Mouse (Mus musculus) embryonic facial prominence, embryonic 11.5 days (tissue): Measurements from ENCODE around the gene Sypl2. TPM values are rescaled to one million over a fixed set of nuclear protein-coding genes. Genes with fewer than 3 reads are reported as not detected.

ENCODE experiments used
- ATAC-seq: fragments of 200-750 bp; cut with Nextera tagmentation; replicated peaks from 2 replicates; pipeline ENCODE4 v1.8.0; 2017; ENCODE audit warnings: low read depth; ENCODE audit not compliant: insufficient number of reproducible peaks, low FRiP score, low TSS enrichment
- DNase-seq: peaks from one replicate; pipeline ENCODE4 v3.0.0-alpha.2; 2015; ENCODE audit warnings: low spot score
- H3K27ac ChIP-seq: fragments of 300-500 bp; sonication (generic); replicated peaks from 2 replicates; pipeline ENCODE4 v1.5.1; 2014; ENCODE audit warnings: mild to moderate bottlenecking, low read depth, low read length, control low read depth
- H3K27me3 ChIP-seq: fragments of 300-500 bp; sonication (generic); 2 replicates; pipeline ENCODE4 v1.6.1; 2014; ENCODE audit warnings: mild to moderate bottlenecking, low read length, moderate library complexity, mixed read lengths; ENCODE audit not compliant: control insufficient read depth, insufficient read depth
- H3K36me3 ChIP-seq: fragments of 300-500 bp; sonication (generic); replicated peaks from 2 replicates; pipeline ENCODE4 v1.6.1; 2014; ENCODE audit warnings: low read depth, mild to moderate bottlenecking, low read length, moderate library complexity, mixed read lengths; ENCODE audit not compliant: control insufficient read depth, insufficient read depth
- H3K4me1 ChIP-seq: fragments of 300-500 bp; sonication (generic); 2 replicates; pipeline ENCODE4 v1.6.1; 2014; ENCODE audit warnings: low read length, mixed read lengths; ENCODE audit not compliant: control insufficient read depth, insufficient read depth
- H3K4me2 ChIP-seq: fragments of 300-500 bp; sonication (generic); 2 replicates; pipeline ENCODE4 v1.6.1; 2014; ENCODE audit warnings: low read depth, mild to moderate bottlenecking, control low read depth, low read length, moderate library complexity
- H3K4me3 ChIP-seq: fragments of 300-500 bp; sonication (generic); 2 replicates; pipeline ENCODE4 v1.5.1; 2014; ENCODE audit warnings: low read depth, low read length, control low read depth
- H3K9ac ChIP-seq: fragments of 300-500 bp; sonication (generic); replicated peaks from 2 replicates; pipeline ENCODE4 v1.6.1; 2014; ENCODE audit warnings: mild to moderate bottlenecking, control low read depth, low read length
- H3K9me3 ChIP-seq: fragments of 300-500 bp; sonication (generic); replicated peaks from 2 replicates; pipeline ENCODE4 v1.6.1; 2016; ENCODE audit warnings: mild to moderate bottlenecking, low read length, inconsistent platforms, mixed read lengths; ENCODE audit not compliant: control insufficient read depth
- WGBS: fragments of 180-500 bp; shearing (Covaris S2); extraction: QIAGEN DNeasy Blood & Tissue Kit; methylation state at CpG from one replicate; pipeline ENCODE4 v1.1.7; 2014; 5-methylcytosine and 5-hydroxymethylcytosine counted together
- polyA plus RNA-seq: library from polyadenylated mRNA; unstranded; fragments of >200 nt; fragmentation: Nextera tagmentation; extraction: Ambion mirVana; gene quantifications from 2 replicates; pipeline ENCODE4 v1.2.1, GENCODE M21; 2014

Sypl2 gene
- polyA plus RNA-seq, 1 experiment from 2014 or later, result 0.95 TPM

DNA sequence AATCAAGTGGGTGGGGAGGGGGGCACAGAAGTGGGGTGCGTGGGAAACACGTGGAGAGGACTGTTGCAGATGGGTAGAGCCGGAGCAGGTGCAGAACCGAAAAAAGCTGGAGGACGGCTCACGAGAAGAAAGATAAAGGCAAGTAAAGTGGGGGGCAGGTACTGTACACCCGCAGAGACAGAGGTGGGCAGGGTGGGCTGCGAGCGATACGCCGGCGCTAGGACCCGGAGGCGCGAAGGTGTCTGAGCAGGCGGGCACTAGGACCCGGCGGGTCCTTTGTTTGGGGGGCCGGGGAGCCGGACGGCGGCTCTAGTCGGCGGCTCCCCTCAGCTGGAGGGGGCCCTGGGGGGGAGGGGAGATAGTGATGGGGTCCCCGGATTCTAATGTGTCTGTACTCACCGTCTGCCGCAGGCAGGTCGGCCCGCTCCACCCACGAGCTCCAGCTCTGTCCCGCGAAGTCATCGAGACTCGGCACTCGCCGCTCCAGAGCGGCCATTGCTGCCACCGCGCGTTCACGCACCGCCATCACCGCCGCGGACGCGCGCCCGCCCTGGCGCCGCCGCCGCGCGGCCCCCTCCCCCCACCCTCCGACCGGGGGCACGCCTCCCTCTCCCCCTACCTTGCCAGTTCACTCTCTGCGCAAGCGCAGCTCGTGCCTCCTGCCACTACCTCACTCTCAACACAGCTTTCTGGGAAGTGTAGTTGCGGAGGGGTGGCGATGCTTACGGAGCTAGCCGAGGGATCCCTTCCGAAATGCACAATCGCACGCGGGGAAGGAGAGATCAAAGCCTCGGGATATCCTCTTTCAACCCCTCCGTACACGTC lies 16.3 kb downstream of the Sypl2 start:
- under 1% methylated on average over 58 of the region's 72 CpGs for WGBS
- ATAC-seq (peak; percentile 93), DNase-seq (peak; percentile 98)
- Histone ChIP-seq H3K4me1 (peaks cover 4% of the 10 kb centered on the region), H3K4me2 (peak overlapping the region; percentile 70), H3K36me3 (no peaks in the 10 kb centered on the region; the same call in none of the 2 replicates), H3K27me3 (no peaks in the 10 kb centered on the region), H3K4me3 (peak overlapping the region; percentile 66), H3K9me3 (no peaks in the 10 kb centered on the region), H3K27ac (peak overlapping the region; percentile 85), H3K9ac (peak overlapping the region; percentile 86)

DNA sequence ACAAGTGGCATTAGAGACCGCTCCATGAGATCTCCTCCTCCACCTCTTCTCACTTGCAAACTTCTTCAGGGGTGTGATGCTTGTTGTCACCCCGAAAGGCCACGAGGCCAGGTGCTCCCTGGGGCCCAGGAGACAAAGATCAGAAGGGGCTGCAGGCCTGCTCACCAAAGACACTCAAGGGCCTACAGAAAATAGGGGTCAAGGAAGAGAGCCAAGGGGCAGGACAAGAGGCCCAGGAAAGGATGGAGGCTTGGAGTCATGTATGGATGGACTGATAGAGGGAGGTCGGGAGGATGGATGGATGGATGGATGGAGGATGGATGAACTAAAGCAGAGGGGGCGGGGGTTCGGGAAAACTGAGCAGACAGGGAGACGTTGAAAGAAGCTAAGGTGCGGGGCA lies 16.9 kb downstream of the Sypl2 start:
- Histone ChIP-seq H3K4me2 (peak overlapping the region; percentile 70), H3K27ac (no peak overlapping the region; the same call in 1 of the 2 replicates), H3K27me3 (no peaks in the 10 kb centered on the region), H3K9me3 (no peaks in the 10 kb centered on the region), H3K4me1 (peaks cover 4% of the 10 kb centered on the region), H3K4me3 (peak overlapping the region; percentile 66), H3K9ac (peak overlapping the region; percentile 86), H3K36me3 (no peaks in the 10 kb centered on the region; the same call in none of the 2 replicates)
- peak; percentile 4; the same call in 1 of the 2 replicates for ATAC-seq
- WGBS, result 8% methylated on average over 8 of the region's 8 CpGs
- DNase-seq, result no peak

DNA sequence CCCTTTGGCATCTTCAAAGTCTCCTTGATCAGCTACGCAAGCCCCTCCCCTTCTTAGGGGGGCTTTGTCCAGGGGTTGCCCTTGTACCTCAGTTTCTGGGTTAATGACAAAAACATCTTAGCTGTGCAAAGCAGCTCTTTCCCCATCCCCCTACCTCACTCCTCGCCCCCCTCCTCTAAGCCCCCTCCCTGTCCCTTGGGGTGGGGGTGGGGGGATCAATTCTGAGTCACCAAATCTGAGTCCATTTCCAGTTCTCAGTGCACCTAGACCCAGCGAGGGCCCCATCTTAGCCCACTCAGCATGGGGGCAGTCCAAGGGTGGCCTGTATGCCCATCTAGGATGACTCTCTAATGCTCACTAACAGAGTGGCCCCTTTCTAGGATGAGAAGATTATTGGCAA lies 17.4 kb downstream of the Sypl2 start:
- no peak for DNase-seq
- H3K4me3 ChIP-seq, result peak overlapping the region; percentile 66

DNA sequence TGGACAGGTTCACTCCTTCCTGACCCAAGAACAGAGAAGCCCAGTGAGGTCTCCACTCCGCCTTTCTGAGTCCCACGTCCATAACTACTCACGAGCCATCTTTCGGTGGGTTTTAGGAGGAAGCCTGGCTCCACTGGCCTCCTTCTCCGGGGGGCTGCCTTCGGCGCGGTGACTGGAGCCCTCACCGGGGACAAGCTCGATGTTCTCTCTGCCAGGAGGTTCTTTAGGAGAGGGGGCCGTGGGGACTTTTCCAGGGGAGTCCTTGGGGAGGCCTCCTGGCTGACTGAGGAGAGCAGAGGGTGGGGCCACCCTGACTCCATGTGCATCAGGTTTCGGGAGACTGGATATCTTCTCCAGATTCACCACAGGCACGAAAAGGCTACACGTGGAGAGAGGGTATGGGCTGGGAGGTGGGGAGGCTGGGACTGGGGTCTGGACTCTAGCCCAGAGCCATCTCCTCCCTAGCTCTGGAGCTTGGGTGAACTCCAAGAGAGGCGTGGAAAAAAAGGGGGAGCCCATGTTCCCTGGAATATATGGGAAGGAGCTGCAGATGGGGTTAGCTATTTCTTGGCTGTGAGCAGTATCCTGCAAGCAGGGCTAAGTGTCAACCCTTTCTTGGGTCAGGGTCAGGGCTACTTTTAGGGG lies 19.6 kb downstream of the Sypl2 start:
- Histone ChIP-seq H3K4me2 (no peak overlapping the region), H3K4me1 (peaks cover 4% of the 10 kb centered on the region), H3K9me3 (no peaks in the 10 kb centered on the region), H3K4me3 (no peak overlapping the region), H3K27ac (no peak overlapping the region), H3K9ac (no peak overlapping the region), H3K27me3 (no peaks in the 10 kb centered on the region), H3K36me3 (no peaks in the 10 kb centered on the region; the same call in none of the 2 replicates)
- 89% methylated on average over 15 of the region's 15 CpGs for WGBS
- ATAC-seq (no peak), DNase-seq (no peak)

More for the DNA sequence above, 17.4 kb downstream of the Sypl2 start:
- no peak for ATAC-seq
- Histone ChIP-seq H3K9ac (peak overlapping the region; percentile 86), H3K4me1 (peaks cover 4% of the 10 kb centered on the region), H3K9me3 (no peaks in the 10 kb centered on the region), H3K36me3 (no peaks in the 10 kb centered on the region; the same call in none of the 2 replicates), H3K27me3 (no peaks in the 10 kb centered on the region), H3K4me2 (peak overlapping the region; percentile 70), H3K27ac (no peak overlapping the region)
- WGBS, result 58% methylated on average over 3 of the region's 3 CpGs

DNA sequence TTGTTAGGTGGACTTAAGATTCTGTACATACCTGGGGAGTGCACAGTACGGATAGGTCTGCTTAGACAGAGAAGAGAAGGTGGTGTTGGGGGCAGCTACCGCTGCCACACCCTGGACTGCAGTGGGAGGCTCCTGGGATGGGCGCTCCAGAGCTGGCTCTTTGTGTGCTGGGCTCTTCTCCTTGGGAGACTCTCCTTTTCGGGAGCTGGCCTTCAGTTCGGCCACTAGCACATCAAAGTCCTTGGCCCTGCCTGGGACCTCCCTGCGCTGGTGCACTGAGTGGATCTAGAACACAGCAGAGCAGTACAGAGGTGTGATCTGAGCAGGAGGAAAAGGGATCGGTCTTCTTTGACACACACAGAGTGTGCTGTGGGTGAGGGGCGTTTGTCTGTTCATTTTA lies 20.8 kb downstream of the Sypl2 start:
- no peaks in the 10 kb centered on the region for H3K9me3 ChIP-seq
- H3K27ac ChIP-seq, result no peak overlapping the region
- no peak overlapping the region for H3K4me3 ChIP-seq
- no peak overlapping the region for H3K9ac ChIP-seq
- WGBS, result 85% methylated on average over 8 of the region's 8 CpGs
- H3K4me2 ChIP-seq, result no peak overlapping the region
- H3K4me1 ChIP-seq, result peaks cover 4% of the 10 kb centered on the region
- no peak for DNase-seq
- H3K36me3 ChIP-seq, result no peaks in the 10 kb centered on the region; the same call in none of the 2 replicates
- no peaks in the 10 kb centered on the region for H3K27me3 ChIP-seq
- no peak for ATAC-seq

DNA sequence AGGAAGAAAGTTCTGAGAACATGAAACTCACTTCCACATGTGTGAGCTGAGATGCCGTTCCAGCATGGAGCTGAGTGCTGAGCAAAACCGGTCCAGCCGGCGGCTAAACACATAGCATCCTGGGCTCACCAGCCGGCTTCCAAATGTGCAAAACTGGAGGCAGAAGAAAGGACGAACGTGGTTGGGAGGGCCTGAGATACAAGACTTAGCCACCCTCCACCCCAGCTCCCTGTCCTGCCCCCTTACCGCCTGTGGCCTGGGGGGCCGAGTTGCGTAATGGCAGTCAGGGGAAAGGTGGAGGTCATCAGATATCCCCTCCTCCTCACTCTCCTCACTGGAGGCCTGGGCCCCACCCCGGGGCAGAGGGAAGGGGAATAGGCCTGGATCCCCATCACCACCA lies 22.0 kb downstream of the Sypl2 start:
- Histone ChIP-seq H3K4me1 (peaks cover 4% of the 10 kb centered on the region), H3K9me3 (no peaks in the 10 kb centered on the region), H3K4me2 (no peak overlapping the region), H3K9ac (no peak overlapping the region), H3K4me3 (no peak overlapping the region), H3K36me3 (no peaks in the 10 kb centered on the region; the same call in none of the 2 replicates), H3K27ac (no peak overlapping the region), H3K27me3 (no peaks in the 10 kb centered on the region)
- DNase-seq (no peak), ATAC-seq (no peak)
- WGBS, result 87% methylated on average over 11 of the region's 11 CpGs

DNA sequence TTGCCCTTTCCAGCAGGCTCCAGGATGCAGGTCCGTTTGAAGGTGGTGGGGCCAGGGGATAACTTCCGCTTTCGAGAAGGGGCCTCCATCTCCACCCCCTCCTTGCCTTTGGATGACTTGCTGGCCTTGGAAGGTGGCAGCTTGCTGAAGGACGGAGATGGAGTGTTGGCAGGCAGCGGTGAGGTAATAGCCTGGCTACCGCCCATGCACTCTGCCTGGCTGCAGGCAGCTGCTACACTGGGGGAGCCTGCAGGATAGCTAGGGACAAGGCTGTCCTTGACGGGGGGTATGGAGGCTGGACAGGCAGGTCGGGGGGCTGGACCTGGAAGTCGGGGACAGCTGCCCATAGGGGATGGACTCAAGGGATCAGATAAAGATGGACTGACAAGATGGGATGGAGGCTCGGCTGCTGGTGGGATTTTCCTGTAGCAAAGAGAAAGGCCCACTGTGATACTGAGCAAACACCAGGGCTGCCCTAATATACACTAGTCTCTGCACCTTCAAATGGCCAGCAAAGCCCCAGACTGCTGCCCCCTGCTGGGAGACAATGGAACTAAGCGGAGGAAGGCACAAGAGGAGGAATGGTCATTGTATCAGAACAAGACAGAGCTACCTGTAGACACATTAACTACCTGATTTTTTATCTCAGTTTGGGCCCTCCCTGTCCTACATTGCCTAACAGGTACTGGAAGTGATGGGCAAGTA lies 22.7 kb downstream of the Sypl2 start:
- Histone ChIP-seq H3K27me3 (no peaks in the 10 kb centered on the region), H3K4me2 (no peak overlapping the region), H3K4me1 (no peaks in the 10 kb centered on the region; the same call in 1 of the 2 replicates), H3K36me3 (no peaks in the 10 kb centered on the region; the same call in none of the 2 replicates), H3K27ac (no peak overlapping the region), H3K4me3 (no peak overlapping the region), H3K9me3 (no peaks in the 10 kb centered on the region), H3K9ac (no peak overlapping the region)
- WGBS, result 78% methylated on average over 11 of the region's 11 CpGs
- peak; percentile 78 for DNase-seq
- ATAC-seq, result no peak
